ENCODE assay signal across 19 mouse cellular contexts in genomic region chr3:145151933-145152332, GRCm38 (mm10). TPM values are rescaled to one million over a fixed set of nuclear protein-coding genes. Genes with fewer than 3 reads are reported as not detected.
DNase-seq lines count a peak whose midpoint lies in the region; ATAC-seq and TF ChIP-seq lines count a peak whose summit lies in the region.
"Had no signal": no experiment of that assay in that cellular context is flagged by ENCODE, and none has a peak within 500 bp of the region (broad histone marks: within the 10 kb centered on the region; RNA-seq: fewer than 3 reads in every experiment).

No protein-coding gene starts in this region.

- intact Hi-C loops in left cerebral cortex, postnatal 14 days (cut with DNase I) = no loop called here

- no peak overlapping the region for H3K27ac ChIP-seq in forebrain, embryonic 13.5 days
- no peak overlapping the region for H3K27ac ChIP-seq in forebrain, embryonic 10.5 days
- no peak overlapping the region for H3K27ac ChIP-seq in hindbrain, embryonic 14.5 days
- H3K27ac ChIP-seq in hindbrain, embryonic 11.5 days (ENCODE audit: low read depth, low read length) = no peak overlapping the region
- H3K27ac ChIP-seq in lung, postnatal 0 days (ENCODE audit: low read length) = no peak overlapping the region
- H3K27ac ChIP-seq in stomach, embryonic 15.5 days = no peak overlapping the region
- H3K27ac ChIP-seq: left cerebral cortex, adult 2 months; limb, embryonic 13.5 days; neural tube, embryonic 13.5 days had no signal

- DNase-seq in forebrain, embryonic 10.5 days (ENCODE audit: extremely low spot score, low spot score) = no peak
- DNase-seq in hindbrain, embryonic 14.5 days (ENCODE audit: low spot score) = no peak
- no peak for DNase-seq in hindbrain, embryonic 11.5 days (ENCODE audit: low spot score)
- DNase-seq in lung, postnatal 0 days (ENCODE audit: low spot score) = peak; percentile 49
- no peak for DNase-seq in lung, adult 18-20 months
- DNase-seq in left cerebral cortex, postnatal 14 days (ENCODE audit: low spot score in 2 of 2) = no peak
- DNase-seq: cerebellum, postnatal 14 days; thymus, postnatal 25 days had no signal

- peak; percentile 80 for ATAC-seq in forebrain, embryonic 13.5 days
- peak; percentile 48; the same call in 1 of the 2 replicates for ATAC-seq in hindbrain, embryonic 14.5 days (ENCODE audit: low FRiP score)
- ATAC-seq in hindbrain, embryonic 11.5 days (ENCODE audit: low FRiP score) = no peak
- peak; percentile 84 for ATAC-seq in lung, postnatal 0 days
- ATAC-seq in stomach, embryonic 15.5 days (ENCODE audit: insufficient read depth, low FRiP score, low read depth) = peak; percentile 60; the same call in 1 of the 2 replicates
- ATAC-seq: activated CD4-positive, CD25-positive, alpha-beta regulatory T cell, adult 4 months had no signal

- no peak for TF ChIP-seq EP300 in lung, postnatal 0 days (IDR thresholded peaks at IDR 0.05)

- 63% methylated on average over 7 of the region's 7 CpGs for whole genome bisulfite sequencing in forebrain, embryonic 13.5 days
- 88% methylated on average over 7 of the region's 7 CpGs for WGBS in forebrain, embryonic 10.5 days
- WGBS in hindbrain, embryonic 14.5 days = 71% methylated on average over 7 of the region's 7 CpGs
- WGBS in hindbrain, embryonic 11.5 days = 84% methylated on average over 7 of the region's 7 CpGs
- WGBS in lung, postnatal 0 days = 55% methylated on average over 7 of the region's 7 CpGs
- WGBS in stomach, embryonic 15.5 days = 51% methylated on average over 7 of the region's 7 CpGs

- no peak overlapping the region for H3K4me3 ChIP-seq in forebrain, embryonic 13.5 days
- H3K4me3 ChIP-seq in forebrain, embryonic 10.5 days = no peak overlapping the region
- no peak overlapping the region for H3K4me3 ChIP-seq in hindbrain, embryonic 14.5 days (replicated peaks; ENCODE audit: low read length)
- no peak overlapping the region for H3K4me3 ChIP-seq in hindbrain, embryonic 11.5 days (ENCODE audit: low read depth, low read length)
- no peak overlapping the region for H3K4me3 ChIP-seq in lung, postnatal 0 days (ENCODE audit: low read depth, low read length)
- H3K4me3 ChIP-seq in stomach, embryonic 15.5 days (replicated peaks) = no peak overlapping the region
- H3K4me3 ChIP-seq: heart, embryonic 12.5 days; left cerebral cortex, adult 2 months; limb, embryonic 13.5 days; neural tube, embryonic 13.5 days had no signal

- H3K4me2 ChIP-seq in forebrain, embryonic 13.5 days = no peak overlapping the region
- no peak overlapping the region for H3K4me2 ChIP-seq in hindbrain, embryonic 14.5 days (replicated peaks)
- no peak overlapping the region for H3K4me2 ChIP-seq in hindbrain, embryonic 11.5 days (replicated peaks; ENCODE audit: low read depth, low read length)
- H3K4me2 ChIP-seq in lung, postnatal 0 days (replicated peaks; ENCODE audit: low read depth, low read length) = no peak overlapping the region
- H3K4me2 ChIP-seq in stomach, embryonic 15.5 days = no peak overlapping the region
- H3K4me2 ChIP-seq: heart, embryonic 12.5 days; limb, embryonic 13.5 days; neural tube, embryonic 13.5 days had no signal

- no peak overlapping the region for H3K9ac ChIP-seq in forebrain, embryonic 13.5 days
- no peak overlapping the region for H3K9ac ChIP-seq in hindbrain, embryonic 14.5 days
- no peak overlapping the region for H3K9ac ChIP-seq in hindbrain, embryonic 11.5 days (ENCODE audit: low read depth, low read length)
- no peak overlapping the region for H3K9ac ChIP-seq in lung, postnatal 0 days (replicated peaks; ENCODE audit: low read depth)
- H3K9ac ChIP-seq in stomach, embryonic 15.5 days = no peak overlapping the region
- H3K9ac ChIP-seq: heart, embryonic 12.5 days; limb, embryonic 13.5 days; neural tube, embryonic 13.5 days had no signal

- H3K9me3 ChIP-seq in forebrain, embryonic 13.5 days (replicated peaks) = no peaks in the 10 kb centered on the region
- H3K9me3 ChIP-seq in forebrain, embryonic 10.5 days = no peaks in the 10 kb centered on the region
- no peaks in the 10 kb centered on the region for H3K9me3 ChIP-seq in hindbrain, embryonic 14.5 days (ENCODE audit: control insufficient read depth, low read length)
- no peaks in the 10 kb centered on the region for H3K9me3 ChIP-seq in hindbrain, embryonic 11.5 days (ENCODE audit: control insufficient read depth, low read length)
- H3K9me3 ChIP-seq in lung, postnatal 0 days (ENCODE audit: low read length) = no peaks in the 10 kb centered on the region
- H3K9me3 ChIP-seq in stomach, embryonic 15.5 days = no peaks in the 10 kb centered on the region
- H3K9me3 ChIP-seq: heart, embryonic 12.5 days; limb, embryonic 13.5 days; neural tube, embryonic 13.5 days had no signal

- no peaks in the 10 kb centered on the region for H3K27me3 ChIP-seq in forebrain, embryonic 13.5 days
- H3K27me3 ChIP-seq in forebrain, embryonic 10.5 days (ENCODE audit: poor library complexity, severe bottlenecking) = no peaks in the 10 kb centered on the region
- H3K27me3 ChIP-seq in hindbrain, embryonic 14.5 days (ENCODE audit: control insufficient read depth, insufficient read depth, low read length) = no peaks in the 10 kb centered on the region
- no peaks in the 10 kb centered on the region for H3K27me3 ChIP-seq in hindbrain, embryonic 11.5 days (ENCODE audit: control insufficient read depth, insufficient read depth, low read length)
- no peaks in the 10 kb centered on the region for H3K27me3 ChIP-seq in lung, postnatal 0 days (replicated peaks; ENCODE audit: insufficient read depth, low read length)
- H3K27me3 ChIP-seq in stomach, embryonic 15.5 days (replicated peaks) = no peaks in the 10 kb centered on the region
- H3K27me3 ChIP-seq: CH12.LX; heart, embryonic 12.5 days; limb, embryonic 13.5 days; neural tube, embryonic 13.5 days had no signal

- TF ChIP-seq CTCF in lung, postnatal 0 days (IDR thresholded peaks at IDR 0.05) = no peak

- peaks cover 44% of the 10 kb centered on the region for H3K36me3 ChIP-seq in forebrain, embryonic 13.5 days (ENCODE audit: poor library complexity, severe bottlenecking)
- peaks cover 50% of the 10 kb centered on the region for H3K36me3 ChIP-seq in forebrain, embryonic 10.5 days (replicated peaks)
- peaks cover 29% of the 10 kb centered on the region for H3K36me3 ChIP-seq in hindbrain, embryonic 14.5 days (replicated peaks; ENCODE audit: control insufficient read depth, insufficient read depth)
- H3K36me3 ChIP-seq in hindbrain, embryonic 11.5 days (ENCODE audit: control insufficient read depth, insufficient read depth, low read length) = no peaks in the 10 kb centered on the region
- H3K36me3 ChIP-seq in lung, postnatal 0 days (ENCODE audit: insufficient read depth, low read length) = no peaks in the 10 kb centered on the region
- H3K36me3 ChIP-seq in stomach, embryonic 15.5 days = 0 out of 2 replicates have a peak, but pooled peaks cover 3% of the 10 kb centered on the region

- 0 out of 2 replicates have a peak, but pooled peaks cover 3% of the 10 kb centered on the region for H3K4me1 ChIP-seq in forebrain, embryonic 13.5 days
- H3K4me1 ChIP-seq in forebrain, embryonic 10.5 days = no peaks in the 10 kb centered on the region
- no peaks in the 10 kb centered on the region for H3K4me1 ChIP-seq in hindbrain, embryonic 14.5 days (replicated peaks; ENCODE audit: control insufficient read depth, insufficient read depth, low read length)
- no peaks in the 10 kb centered on the region for H3K4me1 ChIP-seq in hindbrain, embryonic 11.5 days (replicated peaks; ENCODE audit: control insufficient read depth, insufficient read depth, low read length)
- H3K4me1 ChIP-seq in lung, postnatal 0 days (ENCODE audit: insufficient read depth, low read depth, low read length) = no peaks in the 10 kb centered on the region
- H3K4me1 ChIP-seq in stomach, embryonic 15.5 days = no peaks in the 10 kb centered on the region
- H3K4me1 ChIP-seq: heart, embryonic 12.5 days; limb, embryonic 13.5 days; neural tube, embryonic 13.5 days had no signal

RNA-seq across cellular contexts. Expression of gene Odf2l, which starts 33.5 kb away (rescaled TPM):
- polyA plus RNA-seq in forebrain, embryonic 13.5 days (2015; fragmentation: Nextera tagmentation; extraction: Ambion mirVana) = 21.9 and 25.4 TPM in 2 replicates
- polyA plus RNA-seq in forebrain, embryonic 10.5 days (2016; fragmentation: Nextera tagmentation; extraction: Ambion mirVana) = 21.6 and 26.0 TPM in 2 replicates
- 11.4 and 16.1 TPM in 2 replicates for polyA plus RNA-seq in hindbrain, embryonic 14.5 days (2014; fragmentation: Nextera tagmentation; extraction: Ambion mirVana)
- polyA plus RNA-seq in hindbrain, embryonic 11.5 days (2014; fragmentation: Nextera tagmentation; extraction: Ambion mirVana) = 27.6 and 28.2 TPM in 2 replicates
- 8.6 and 10.1 TPM in 2 replicates for polyA plus RNA-seq in lung, postnatal 0 days (2015; fragmentation: Nextera tagmentation; extraction: Ambion mirVana)
- polyA plus RNA-seq in stomach, embryonic 15.5 days (2015; fragmentation: Nextera tagmentation; extraction: Ambion mirVana) = 16.2 and 17.4 TPM in 2 replicates
- 10 to 100 TPM; 15.5 to 17.9 TPM for total RNA-seq in left cerebral cortex, postnatal 14 days (2021)

RNA-seq across cellular contexts. Expression of gene Clca2, which starts 52.7 kb away (rescaled TPM):
- polyA plus RNA-seq in forebrain, embryonic 13.5 days (2015; fragmentation: Nextera tagmentation; extraction: Ambion mirVana) = 0.09 TPM in 1 of 2 replicates, not detected in the other
- polyA plus RNA-seq in forebrain, embryonic 10.5 days (2016; fragmentation: Nextera tagmentation; extraction: Ambion mirVana) = 0.10 and 0.12 TPM in 2 replicates
- polyA plus RNA-seq in hindbrain, embryonic 14.5 days (2014; fragmentation: Nextera tagmentation; extraction: Ambion mirVana) = 0.05 and 0.08 TPM in 2 replicates
- polyA plus RNA-seq in hindbrain, embryonic 11.5 days (2014; fragmentation: Nextera tagmentation; extraction: Ambion mirVana) = 0.20 and 1.0 TPM in 2 replicates
- polyA plus RNA-seq in lung, postnatal 0 days (2015; fragmentation: Nextera tagmentation; extraction: Ambion mirVana) = 0.11 and 0.16 TPM in 2 replicates
- polyA plus RNA-seq in stomach, embryonic 15.5 days (2015; fragmentation: Nextera tagmentation; extraction: Ambion mirVana) = 0.77 and 1.1 TPM in 2 replicates
- total RNA-seq in left cerebral cortex, postnatal 14 days (2021) = not detected
- total RNA-seq: left cerebral cortex, adult 2 months; megakaryocyte, adult 5-6 weeks; monocyte, adult 5-6 weeks had no signal
- polyA plus RNA-seq: activated CD4-positive, CD25-positive, alpha-beta regulatory T cell, adult 4 months; liver, embryonic 16.5 days had no signal
